Mouse (Mus musculus) forebrain, embryonic 10.5 days (tissue): Measurements from ENCODE around the gene 4930442H23Rik. TPM values are rescaled to one million over a fixed set of nuclear protein-coding genes. Genes with fewer than 3 reads are reported as not detected.
"Not testable (repeated sequence)": the region's sequence is repeated elsewhere in the genome, so short reads cannot be mapped to it uniquely, and the experiment has no call there.

Experiments used
- DNase-seq: peaks from one replicate; pipeline ENCODE4 v3.0.0-alpha.2; 2017; ENCODE audit warnings: low spot score; ENCODE audit errors: extremely low spot score
- H3K27ac ChIP-seq: fragments of 300-500 bp; sonication (generic); 2 replicates; pipeline ENCODE4 v1.5.1; 2016; ENCODE audit warnings: mild to moderate bottlenecking
- H3K27me3 ChIP-seq: fragments of 300-500 bp; sonication (generic); 2 replicates; pipeline ENCODE4 v1.6.1; 2016; ENCODE audit warnings: mild to moderate bottlenecking; ENCODE audit not compliant: poor library complexity, severe bottlenecking
- H3K36me3 ChIP-seq: fragments of 300-500 bp; sonication (generic); replicated peaks from 2 replicates; pipeline ENCODE4 v1.6.1; 2016; ENCODE audit warnings: mild to moderate bottlenecking, moderate library complexity
- H3K4me1 ChIP-seq: fragments of 300-500 bp; sonication (generic); 2 replicates; pipeline ENCODE4 v1.6.1; 2016
- H3K4me3 ChIP-seq: fragments of 300-500 bp; sonication (generic); 2 replicates; pipeline ENCODE4 v1.5.1; 2016; ENCODE audit warnings: mild to moderate bottlenecking, moderate library complexity
- H3K9me3 ChIP-seq: fragments of 300-500 bp; sonication (generic); 2 replicates; pipeline ENCODE4 v1.6.1; 2016; ENCODE audit warnings: mild to moderate bottlenecking, moderate library complexity
- WGBS: fragments of 180-500 bp; shearing (Covaris S2); methylation state at CpG from one replicate; pipeline ENCODE4 v1.1.7; 2016; 5-methylcytosine and 5-hydroxymethylcytosine counted together
- polyA plus RNA-seq: library from polyadenylated mRNA; unstranded; fragments of >200 nt; fragmentation: Nextera tagmentation; extraction: Ambion mirVana; gene quantifications from 2 replicates; pipeline ENCODE4 v1.2.1, GENCODE M21; 2016

Gene 4930442H23Rik
- polyA plus RNA-seq, result not detected in 2 replicates

DNA sequence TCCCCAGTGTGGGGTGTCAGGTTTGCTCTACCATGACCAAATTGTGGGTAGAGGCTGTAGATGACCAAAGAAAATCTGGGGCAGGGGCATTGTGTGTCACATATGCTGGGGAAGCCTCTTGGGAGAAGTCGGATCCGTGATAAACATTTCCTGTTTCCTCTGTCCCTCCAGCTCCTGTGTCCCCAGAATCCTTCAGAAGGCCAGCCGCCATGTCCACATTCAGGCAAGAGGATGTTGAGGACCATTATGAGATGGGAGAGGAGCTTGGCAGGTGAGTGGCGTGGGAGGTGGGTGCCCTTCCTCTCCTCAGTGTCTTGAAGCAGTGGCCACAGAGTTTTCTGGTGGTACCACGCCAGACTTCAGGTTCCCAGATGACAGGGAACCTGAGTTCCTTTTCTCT, at the start of gene 4930442H23Rik:
Gene 4930442H23Rik (minus strand): TSS at position 45 of the 400 bp plus-strand sequence.
- H3K27me3 ChIP-seq, result no peaks in the 10 kb centered on the region
- peaks cover 57% of the 10 kb centered on the region for H3K4me1 ChIP-seq
- no peak for DNase-seq
- peak within 1 kb of the TSS; percentile 76 for H3K4me3 ChIP-seq
- no peaks in the 10 kb centered on the region for H3K9me3 ChIP-seq
- H3K36me3 ChIP-seq, result peaks cover 83% of the 10 kb centered on the region
- peak within 1 kb of the TSS; percentile 90 for H3K27ac ChIP-seq
- WGBS, result 96% methylated on average over 5 of the region's 5 CpGs

DNA sequence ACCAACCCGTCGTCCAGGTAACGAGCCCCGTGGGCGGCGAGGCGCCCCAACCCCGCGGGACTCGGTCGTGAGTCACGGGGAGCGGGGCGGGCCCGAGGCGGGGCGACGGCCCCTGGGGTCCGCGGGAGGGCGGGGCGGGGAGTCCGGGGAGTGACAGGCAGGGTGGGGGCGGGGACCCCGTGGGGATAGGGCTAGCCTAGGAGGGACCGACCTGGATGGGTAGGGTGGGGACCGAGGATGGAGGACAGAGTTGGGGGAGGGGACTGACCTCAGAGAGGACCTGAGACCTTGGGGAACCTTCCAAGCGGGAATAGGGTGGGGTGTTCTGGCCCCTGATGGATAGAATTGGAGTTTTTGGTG, 49.6 kb upstream of the 4930442H23Rik start:
- peak overlapping the region; percentile 92 for H3K27ac ChIP-seq
- WGBS, result under 1% methylated on average over 28 of the region's 28 CpGs
- H3K36me3 ChIP-seq, result no peaks in the 10 kb centered on the region
- H3K27me3 ChIP-seq, result peaks cover 68% of the 10 kb centered on the region
- peak overlapping the region; percentile 87 for H3K4me3 ChIP-seq
- no peak for DNase-seq
- H3K4me1 ChIP-seq, result peaks cover 55% of the 10 kb centered on the region
- H3K9me3 ChIP-seq, result no peaks in the 10 kb centered on the region

DNA sequence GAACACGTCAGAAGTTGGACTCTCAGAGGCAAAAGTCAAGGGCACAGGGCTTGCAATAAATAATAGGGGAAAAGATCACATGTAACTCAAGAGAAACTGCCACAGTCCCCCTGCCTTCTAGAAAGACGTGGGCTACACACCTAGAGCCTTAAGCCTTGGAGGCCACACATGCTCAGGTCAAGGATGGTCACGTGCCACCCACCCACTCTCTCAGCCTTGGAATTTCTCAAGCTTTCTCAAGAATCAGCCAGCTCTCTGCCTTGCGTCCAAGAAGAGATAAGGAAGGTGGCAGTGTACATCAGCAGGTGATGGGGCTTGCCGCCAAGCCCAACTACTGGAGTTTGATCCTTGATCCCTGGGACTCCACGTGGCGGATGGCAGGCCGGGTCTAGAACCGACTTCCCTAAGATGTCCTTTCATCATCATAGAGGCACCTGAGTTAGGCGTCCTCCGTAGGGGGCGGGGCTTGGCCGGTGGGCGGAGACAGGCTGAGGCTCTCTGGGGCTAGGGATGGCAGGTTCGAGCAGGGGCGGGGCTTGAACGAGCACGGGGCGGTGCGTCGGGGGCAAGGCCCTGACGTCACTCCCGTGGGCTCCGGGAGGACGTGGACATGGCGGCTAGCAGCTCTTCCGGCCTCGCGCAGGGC, 49.1 kb upstream of the 4930442H23Rik start, which contains the start of gene Zfr2:
Gene Zfr2 (plus strand): TSS at position 576 of the 646 bp plus-strand sequence.
- Histone ChIP-seq H3K36me3 (no peaks in the 10 kb centered on the region), H3K4me1 (peaks cover 50% of the 10 kb centered on the region), H3K27ac (peak within 1 kb of the TSS; percentile 92), H3K9me3 (no peaks in the 10 kb centered on the region), H3K27me3 (peaks cover 67% of the 10 kb centered on the region), H3K4me3 (peak within 1 kb of the TSS; percentile 87)
- 10% methylated on average over 29 of the region's 29 CpGs for WGBS
- DNase-seq, result peak; percentile 90

DNA sequence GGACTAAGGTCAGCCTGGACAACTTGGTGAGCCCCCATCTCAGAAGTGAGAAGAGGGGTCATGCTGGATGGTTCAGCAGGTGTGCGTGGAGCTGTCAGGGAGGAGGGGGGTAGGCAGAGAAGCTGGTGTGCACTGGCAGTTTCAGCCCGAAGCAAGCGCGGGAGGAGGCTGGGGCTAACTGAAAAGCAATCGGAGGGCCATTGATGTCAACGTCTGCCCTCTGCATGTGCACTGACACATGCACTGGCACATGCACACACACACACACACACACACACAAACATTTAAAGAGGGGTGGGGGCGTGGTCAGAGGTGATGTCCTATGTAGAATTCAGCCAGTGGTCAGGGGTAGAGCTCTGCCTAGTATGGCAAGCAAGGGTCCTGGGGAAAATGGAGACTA, 47.8 kb upstream of the 4930442H23Rik start:
- peaks cover 40% of the 10 kb centered on the region for H3K4me1 ChIP-seq
- 53% methylated on average over 7 of the region's 7 CpGs for WGBS
- peak overlapping the region; percentile 48; the same call in 1 of the 2 replicates for H3K27ac ChIP-seq
- H3K9me3 ChIP-seq, result no peaks in the 10 kb centered on the region
- H3K27me3 ChIP-seq, result peaks cover 55% of the 10 kb centered on the region
- DNase-seq, result no peak
- H3K36me3 ChIP-seq, result no peaks in the 10 kb centered on the region
- peak overlapping the region; percentile 57 for H3K4me3 ChIP-seq

DNA sequence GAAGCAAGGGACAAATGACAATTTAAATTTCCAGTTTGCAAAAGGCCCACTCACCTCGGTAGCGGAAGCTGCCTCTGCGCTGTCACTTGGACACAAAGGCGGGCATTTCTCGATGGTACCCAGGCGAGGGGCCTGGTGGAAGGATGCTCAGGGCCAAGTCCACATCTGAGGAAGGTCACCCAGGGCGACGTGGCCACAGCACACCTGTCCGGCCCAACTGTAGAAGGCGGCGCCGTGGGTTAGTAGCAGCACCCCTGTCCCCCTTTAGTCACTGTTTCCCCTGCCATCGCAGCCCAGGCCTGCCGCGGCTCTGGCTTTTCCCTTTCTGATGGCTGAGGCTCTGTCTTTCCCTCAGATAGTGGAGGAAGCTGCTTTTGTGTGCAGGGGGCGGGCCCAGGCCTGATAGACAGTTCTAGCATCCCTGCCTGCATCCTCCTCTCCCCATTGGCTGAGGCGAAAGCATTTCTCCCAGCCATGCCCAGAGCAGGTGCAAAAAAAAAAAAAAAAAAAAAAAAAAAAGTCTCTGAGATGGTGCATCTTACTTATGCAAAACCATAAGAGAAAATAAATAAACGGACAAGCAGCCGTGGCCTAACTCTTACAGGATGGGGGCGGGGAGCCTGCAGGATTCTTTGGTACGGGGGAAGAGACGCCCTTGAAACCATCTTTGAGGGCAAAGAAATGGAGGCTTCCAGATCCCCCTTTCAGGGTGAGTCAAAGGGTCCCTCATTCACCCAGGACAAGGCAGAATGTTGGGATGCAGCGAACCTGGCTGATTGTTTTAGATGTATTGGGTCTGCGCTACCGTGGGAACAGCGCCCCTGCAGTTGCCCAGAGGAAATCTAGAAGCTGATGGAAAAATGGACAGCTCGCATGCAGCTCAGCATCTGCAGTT, 47.0 kb upstream of the 4930442H23Rik start, which contains the start of gene Atcay:
Gene Atcay (minus strand): TSS at position 396 of the 895 bp plus-strand sequence.
- Histone ChIP-seq H3K36me3 (no peaks in the 10 kb centered on the region), H3K27ac (peak within 1 kb of the TSS; percentile 78), H3K9me3 (no peaks in the 10 kb centered on the region), H3K4me3 (peak within 1 kb of the TSS; percentile 57), H3K4me1 (peaks cover 40% of the 10 kb centered on the region), H3K27me3 (peaks cover 50% of the 10 kb centered on the region)
- WGBS, result 3% methylated on average over 27 of the region's 27 CpGs
- peak; percentile 50 for DNase-seq

DNA sequence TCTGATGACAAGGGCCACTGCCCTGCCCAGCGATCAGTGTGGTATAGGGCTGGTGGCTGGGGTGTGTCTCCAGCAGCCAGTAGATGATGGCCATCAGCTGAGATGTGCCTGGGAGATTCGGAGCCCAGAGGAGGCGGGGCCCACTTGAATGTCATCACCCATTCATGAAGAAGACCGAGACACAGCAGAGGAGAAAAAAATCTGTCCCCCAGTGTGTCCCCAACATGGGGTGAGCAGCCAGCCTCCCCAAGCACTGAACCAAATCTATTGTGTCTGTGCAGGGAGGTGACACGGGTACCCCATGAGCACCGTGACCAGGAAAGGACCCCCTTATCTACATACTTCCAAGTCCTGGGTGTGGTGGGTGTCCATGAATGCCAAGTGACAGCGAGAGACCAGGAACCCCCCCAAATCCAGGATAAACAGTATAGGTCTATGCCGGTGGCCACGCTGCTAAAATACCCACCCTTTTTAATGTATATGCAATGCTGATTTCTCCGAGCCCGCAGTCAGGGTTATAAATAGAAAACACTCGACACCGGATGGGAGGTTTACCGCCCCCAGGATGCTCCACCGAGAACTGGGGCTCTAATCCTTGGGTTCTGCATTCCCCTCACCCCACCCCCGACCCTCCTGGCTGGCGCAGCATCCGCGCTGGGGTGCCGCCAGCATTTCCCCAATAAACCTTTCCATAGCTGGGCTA, 46.2 kb upstream of the 4930442H23Rik start:
- Histone ChIP-seq H3K36me3 (no peaks in the 10 kb centered on the region), H3K4me3 (peak overlapping the region; percentile 57), H3K27me3 (peaks cover 50% of the 10 kb centered on the region), H3K27ac (peak overlapping the region; percentile 78), H3K4me1 (peaks cover 40% of the 10 kb centered on the region), H3K9me3 (no peaks in the 10 kb centered on the region)
- no peak for DNase-seq
- WGBS, result 15% methylated on average over 20 of the region's 20 CpGs

DNA sequence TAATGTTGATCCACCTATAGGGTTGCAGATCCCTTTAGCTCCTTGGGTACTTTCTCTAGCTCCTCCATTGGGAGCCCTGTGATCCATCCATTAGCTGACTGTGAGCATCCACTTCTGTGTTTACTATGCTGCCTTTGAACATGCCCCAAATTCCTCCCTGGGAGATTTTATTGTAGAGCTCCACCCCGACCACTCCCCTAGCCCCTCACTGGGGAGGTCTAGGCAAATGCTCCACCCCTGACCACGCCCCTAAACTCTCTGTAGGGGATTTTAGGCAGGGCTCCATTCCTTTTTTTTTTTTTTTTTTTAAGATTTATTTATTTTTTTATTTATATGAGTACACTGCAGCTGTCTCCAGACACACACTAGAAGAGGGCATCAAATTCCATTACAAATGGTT, 40.1 kb upstream of the 4930442H23Rik start:
- not testable (repeated sequence) for H3K4me3 ChIP-seq, H3K27me3 ChIP-seq, H3K9me3 ChIP-seq, H3K4me1 ChIP-seq, H3K36me3 ChIP-seq, DNase-seq, H3K27ac ChIP-seq
- whole genome bisulfite sequencing, result 71% methylated on average over 2 of the region's 2 CpGs

DNA sequence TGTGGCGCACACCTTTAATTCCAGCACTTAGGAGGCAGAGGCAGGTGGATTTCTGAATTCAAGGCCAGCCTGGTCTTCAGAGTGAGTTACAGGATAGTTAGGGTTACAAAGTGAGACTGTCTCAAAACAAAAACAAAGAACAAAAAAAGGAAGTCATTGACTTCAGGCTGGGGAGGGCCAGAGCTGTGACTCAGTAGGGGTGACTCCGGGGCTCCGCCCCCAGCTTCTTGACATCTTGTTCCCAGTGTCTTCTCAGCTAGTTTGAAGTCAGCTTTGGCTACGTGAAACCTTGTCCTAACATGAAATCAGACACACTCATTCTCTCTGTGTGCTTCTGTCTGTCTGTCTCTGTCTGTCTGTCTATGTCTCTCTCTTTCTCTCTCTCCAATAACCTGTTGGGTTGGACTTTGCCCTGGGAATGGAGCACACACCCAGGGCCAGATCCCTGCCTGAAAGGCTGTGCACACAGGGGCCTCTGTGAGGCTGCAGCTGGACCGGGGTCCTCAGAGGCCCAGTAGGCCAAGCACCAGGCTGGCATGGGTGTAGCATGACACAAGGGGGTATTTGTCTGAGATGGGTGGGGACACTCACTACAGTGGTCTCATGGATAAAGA, 37.9 kb upstream of the 4930442H23Rik start:
- Histone ChIP-seq H3K27me3 (no peaks in the 10 kb centered on the region), H3K4me3 (no peak overlapping the region), H3K36me3 (no peaks in the 10 kb centered on the region; the same call in 1 of the 2 replicates), H3K9me3 (no peaks in the 10 kb centered on the region), H3K4me1 (no peaks in the 10 kb centered on the region), H3K27ac (no peak overlapping the region)
- DNase-seq, result no peak
- WGBS, result 85% methylated on average over 5 of the region's 5 CpGs

DNA sequence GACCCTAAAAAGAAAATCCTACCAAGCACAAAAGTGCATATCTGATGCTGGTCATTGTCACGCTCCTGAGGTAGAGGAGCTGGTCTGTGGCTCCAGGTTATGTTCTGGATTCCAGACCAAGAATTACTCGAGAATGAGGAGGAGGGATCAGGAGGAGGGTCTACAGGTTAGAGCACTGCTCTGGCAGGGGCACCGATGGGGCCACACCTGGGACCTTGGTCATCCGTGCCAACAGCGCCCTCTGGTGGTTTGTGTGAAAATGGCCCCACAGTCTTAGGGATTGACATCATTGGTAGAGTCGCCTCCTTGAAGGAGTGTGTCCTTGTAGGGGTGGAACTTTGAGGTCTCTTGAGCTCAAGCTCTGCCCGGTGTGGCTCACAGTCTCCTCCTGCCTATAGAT, 34.3 kb upstream of the 4930442H23Rik start:
- H3K36me3 ChIP-seq, result peaks cover 8% of the 10 kb centered on the region
- no peaks in the 10 kb centered on the region for H3K27me3 ChIP-seq
- H3K4me3 ChIP-seq, result no peak overlapping the region
- DNase-seq, result peak; percentile 54
- H3K9me3 ChIP-seq, result no peaks in the 10 kb centered on the region
- no peaks in the 10 kb centered on the region for H3K4me1 ChIP-seq
- WGBS, result 39% methylated on average over 7 of the region's 7 CpGs
- H3K27ac ChIP-seq, result no peak overlapping the region

DNA sequence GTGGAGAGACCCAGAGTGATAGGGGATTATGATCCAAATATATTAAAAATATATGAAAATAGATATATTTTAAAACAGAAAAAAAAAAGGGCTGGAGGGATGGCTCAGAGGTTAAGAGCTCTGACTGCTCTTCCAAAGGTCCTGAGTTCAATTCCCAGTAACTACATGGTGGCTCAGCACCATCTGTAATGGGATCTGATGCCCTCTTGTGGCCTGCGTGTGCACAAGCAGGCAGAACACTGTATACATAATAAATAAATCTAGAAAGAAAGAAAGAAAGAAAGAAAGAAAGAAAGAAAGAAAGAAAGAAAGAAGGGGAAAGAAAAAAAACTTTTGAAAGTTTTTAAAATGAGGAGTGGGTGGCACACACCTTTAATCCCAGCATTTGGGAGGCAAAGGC, 33.6 kb upstream of the 4930442H23Rik start:
- not testable (repeated sequence) for DNase-seq, H3K9me3 ChIP-seq, H3K4me1 ChIP-seq, H3K27ac ChIP-seq, H3K4me3 ChIP-seq, H3K27me3 ChIP-seq
- peaks cover 15% of the 10 kb centered on the region for H3K36me3 ChIP-seq
- WGBS, result 38% methylated on average over 1 of the region's 1 CpGs

DNA sequence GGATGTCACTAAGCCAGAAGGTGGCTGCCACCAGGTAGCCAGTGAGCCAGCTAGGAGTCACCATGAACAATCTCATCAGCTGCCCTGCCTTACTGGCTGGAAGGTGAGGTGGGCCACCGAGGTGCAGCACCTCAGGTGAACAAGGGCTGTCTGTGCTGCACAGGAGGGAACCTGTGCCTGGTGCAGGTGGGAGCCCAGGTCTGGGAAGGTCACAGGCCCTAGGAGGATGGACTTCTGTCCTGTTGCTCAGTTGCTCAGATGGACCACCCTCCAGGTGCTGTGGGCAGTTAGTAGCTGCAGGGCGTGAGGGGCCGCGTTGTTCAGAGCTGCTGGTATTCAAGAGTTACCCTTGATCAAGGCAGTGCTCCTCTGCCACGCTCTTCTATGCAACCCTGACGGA, 33.2 kb upstream of the 4930442H23Rik start:
- WGBS, result 91% methylated on average over 6 of the region's 6 CpGs
- H3K36me3 ChIP-seq, result peaks cover 20% of the 10 kb centered on the region
- no peak for DNase-seq

DNA sequence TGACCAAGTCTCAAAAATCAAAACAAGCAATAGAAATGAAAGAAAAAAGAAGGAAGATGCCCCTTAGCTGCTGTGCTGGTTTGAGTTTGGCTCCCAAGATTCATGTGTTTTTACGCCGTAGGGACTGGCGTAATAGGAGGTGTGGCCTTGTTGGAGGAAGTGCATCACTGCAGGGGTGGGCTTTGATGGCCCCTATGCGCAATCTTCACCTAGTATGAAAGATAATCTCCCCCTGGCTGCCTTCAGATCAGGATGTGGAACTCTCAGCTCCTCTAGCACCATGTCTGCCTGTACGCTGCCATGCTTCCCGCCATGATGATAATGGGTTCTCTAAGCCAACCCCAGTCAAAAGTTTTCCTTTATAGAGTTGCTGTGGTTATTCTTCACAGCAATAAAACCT, 32.6 kb upstream of the 4930442H23Rik start:
- peaks cover 24% of the 10 kb centered on the region for H3K36me3 ChIP-seq
- no peak overlapping the region for H3K4me3 ChIP-seq
- 91% methylated on average over 6 of the region's 6 CpGs for WGBS
- no peak for DNase-seq
- no peaks in the 10 kb centered on the region for H3K27me3 ChIP-seq
- H3K9me3 ChIP-seq, result peaks cover 6% of the 10 kb centered on the region; the same call in 1 of the 2 replicates
- no peak overlapping the region for H3K27ac ChIP-seq
- no peaks in the 10 kb centered on the region for H3K4me1 ChIP-seq

More for the DNA sequence above, 33.2 kb upstream of the 4930442H23Rik start:
- no peak overlapping the region for H3K27ac ChIP-seq
- no peaks in the 10 kb centered on the region for H3K27me3 ChIP-seq
- peaks cover 4% of the 10 kb centered on the region; the same call in 1 of the 2 replicates for H3K9me3 ChIP-seq
- no peaks in the 10 kb centered on the region for H3K4me1 ChIP-seq
- no peak overlapping the region for H3K4me3 ChIP-seq
